Mouse (Mus musculus) heart, postnatal 14 days (tissue): Measurements from ENCODE around the gene Ptf1a. TPM values are rescaled to one million over a fixed set of nuclear protein-coding genes. Genes with fewer than 3 reads are reported as not detected.

Experiments used
- DNase-seq, 2 experiments: peaks; one replicate each; pipeline ENCODE4 v3.0.0; 2021 to 2022
- intact Hi-C: fragments of 180-260 bp; cut with DNase I; formaldehyde crosslinking; loops from one replicate; pipeline ENCODE4 v1.15.1; 2025
- long read RNA-seq, 2 experiments: library from polyadenylated mRNA; stranded (forward); transcript quantifications; one replicate each; pipeline ENCODE4 v2.0.0; 2021
- total RNA-seq, 2 experiments: library from RNA; stranded (reverse); gene quantifications; 2 replicates each; pipeline ENCODE4 v1.2.3; 2021

Gene Ptf1a
- total RNA-seq, result not detected
- long read RNA-seq, experiment 1, result 0 reads
- long read RNA-seq, experiment 2, result 0 reads

GRCm38 (mm10) chr2:19444931-19445831, at the start of gene Ptf1a:
Ptf1a (plus strand) TSS chr2:19445663.
- intact Hi-C loops, result no loop called here
- DNase-seq, result no peak

- intact Hi-C loops, result no loop called here
- no peak for DNase-seq
Observed at GRCm38 (mm10) chr2:19405409-19405808, 40.1 kb upstream of the Ptf1a start.

GRCm38 (mm10) chr2:19406531-19406930, 38.9 kb upstream of the Ptf1a start:
- intact Hi-C loops, result no loop called here
- no peak for DNase-seq

DNA sequence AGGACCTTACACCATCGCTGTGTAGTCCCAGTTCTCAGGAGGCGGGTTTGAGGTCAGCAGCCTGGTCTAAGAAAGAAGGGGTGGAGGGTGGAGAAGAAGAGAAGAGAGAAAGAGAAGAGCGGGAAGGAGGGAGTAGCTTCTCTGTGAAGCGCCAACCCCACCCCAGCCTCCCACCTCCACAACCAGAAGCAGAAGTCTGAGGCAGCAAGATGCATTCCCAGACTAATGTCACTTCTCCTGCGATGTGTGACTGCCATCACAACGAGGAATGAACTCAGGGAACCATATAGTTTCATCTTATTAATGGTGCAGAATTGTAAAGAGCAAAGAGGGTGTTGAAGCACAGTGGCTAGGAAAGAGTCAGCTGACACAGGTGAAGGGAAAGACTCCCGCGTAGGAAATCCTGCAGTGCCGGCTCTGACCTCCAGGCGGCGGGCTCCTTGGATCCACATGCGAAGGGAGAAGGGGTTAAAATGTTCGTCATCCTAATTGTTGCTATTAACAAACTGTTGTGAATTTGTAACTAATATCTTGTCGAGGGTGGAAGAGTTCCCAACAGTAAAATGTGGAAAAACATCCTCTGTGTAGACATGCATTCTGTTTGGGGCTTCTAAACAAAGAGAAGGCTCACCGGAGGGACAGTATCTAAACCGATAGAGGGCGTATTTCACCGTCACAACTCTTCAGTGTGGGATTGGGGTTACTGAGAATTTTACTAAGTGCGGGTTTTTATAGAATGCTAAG, 31.1 kb upstream of the Ptf1a start:
- intact Hi-C loops, result loop anchor here (1.0 to 10.0 kb wide), 3 partner anchors 105 to 1260 kb away; no protein-coding TSS in a partner anchor
- DNase-seq, result peak; percentile 50 to 73

DNA sequence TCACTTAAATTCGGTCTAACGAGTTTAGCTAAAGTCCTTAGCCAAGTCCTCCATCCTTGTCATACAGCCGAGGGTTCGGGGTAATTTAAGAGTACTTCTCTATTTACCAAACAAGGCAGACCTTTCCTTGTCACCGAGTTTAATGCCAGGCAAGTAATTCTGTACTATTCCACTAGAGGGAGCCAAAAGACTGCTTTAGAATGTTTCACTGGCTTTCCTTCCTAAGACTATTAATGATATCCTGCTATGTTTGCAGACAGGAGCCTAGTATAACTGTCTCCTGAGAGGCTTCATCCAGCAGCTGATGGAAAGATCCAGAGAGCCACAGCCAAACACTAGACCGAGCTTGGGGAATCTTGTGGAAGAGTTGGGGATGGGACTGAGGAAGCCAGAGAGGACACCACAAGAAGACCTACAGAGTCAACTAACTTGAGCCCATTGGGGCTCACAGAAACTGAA, 30.4 kb upstream of the Ptf1a start:
- peak in 1 of 2 experiments; percentile 58 for DNase-seq

GRCm38 (mm10) chr2:19416066-19416465, 29.4 kb upstream of the Ptf1a start:
- intact Hi-C loops, result loop anchor here (10.0 kb wide), 2 partner anchors 499 to 1259 kb away; no protein-coding TSS in a partner anchor
- no peak for DNase-seq

More for the DNA sequence above, 30.4 kb upstream of the Ptf1a start:
- intact Hi-C loops, result loop anchor here (10.0 kb wide), 2 partner anchors 500 to 1260 kb away; no protein-coding TSS in a partner anchor

GRCm38 (mm10) chr2:19419686-19420345, 25.6 kb upstream of the Ptf1a start:
- intact Hi-C loops, result loop anchor here (2.0 to 10.0 kb wide), 3 partner anchors 309 to 1255 kb away; no protein-coding TSS in a partner anchor
- DNase-seq, result no peak

DNA sequence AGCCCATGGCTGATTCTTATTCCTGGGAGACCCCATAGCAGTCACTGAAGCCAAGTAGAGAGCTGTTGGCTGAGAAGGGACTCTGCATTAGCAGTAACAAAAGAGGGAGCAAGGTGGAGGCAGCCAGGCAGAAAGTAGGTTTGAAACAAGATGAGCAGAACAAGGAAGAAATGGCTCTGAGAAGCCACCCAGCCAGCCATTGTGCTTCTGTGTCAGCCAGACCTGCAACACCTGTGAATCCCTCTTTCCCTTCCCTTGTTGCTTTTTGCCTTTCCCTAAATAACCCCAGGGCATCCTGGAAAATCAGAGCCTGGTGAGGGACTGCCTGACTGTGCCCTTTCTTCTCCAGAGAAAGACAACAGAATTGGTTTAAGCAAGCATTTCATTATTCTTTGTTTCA, 23.2 kb upstream of the Ptf1a start:
- intact Hi-C loops, result no loop called here
- DNase-seq, result no peak

GRCm38 (mm10) chr2:19423086-19423485, 22.4 kb upstream of the Ptf1a start:
- no peak for DNase-seq
- intact Hi-C loops, result no loop called here

- peak; percentile 42 to 67 for DNase-seq
- intact Hi-C loops, result no loop called here
Observed at GRCm38 (mm10) chr2:19429031-19429430, 16.4 kb upstream of the Ptf1a start.

DNA sequence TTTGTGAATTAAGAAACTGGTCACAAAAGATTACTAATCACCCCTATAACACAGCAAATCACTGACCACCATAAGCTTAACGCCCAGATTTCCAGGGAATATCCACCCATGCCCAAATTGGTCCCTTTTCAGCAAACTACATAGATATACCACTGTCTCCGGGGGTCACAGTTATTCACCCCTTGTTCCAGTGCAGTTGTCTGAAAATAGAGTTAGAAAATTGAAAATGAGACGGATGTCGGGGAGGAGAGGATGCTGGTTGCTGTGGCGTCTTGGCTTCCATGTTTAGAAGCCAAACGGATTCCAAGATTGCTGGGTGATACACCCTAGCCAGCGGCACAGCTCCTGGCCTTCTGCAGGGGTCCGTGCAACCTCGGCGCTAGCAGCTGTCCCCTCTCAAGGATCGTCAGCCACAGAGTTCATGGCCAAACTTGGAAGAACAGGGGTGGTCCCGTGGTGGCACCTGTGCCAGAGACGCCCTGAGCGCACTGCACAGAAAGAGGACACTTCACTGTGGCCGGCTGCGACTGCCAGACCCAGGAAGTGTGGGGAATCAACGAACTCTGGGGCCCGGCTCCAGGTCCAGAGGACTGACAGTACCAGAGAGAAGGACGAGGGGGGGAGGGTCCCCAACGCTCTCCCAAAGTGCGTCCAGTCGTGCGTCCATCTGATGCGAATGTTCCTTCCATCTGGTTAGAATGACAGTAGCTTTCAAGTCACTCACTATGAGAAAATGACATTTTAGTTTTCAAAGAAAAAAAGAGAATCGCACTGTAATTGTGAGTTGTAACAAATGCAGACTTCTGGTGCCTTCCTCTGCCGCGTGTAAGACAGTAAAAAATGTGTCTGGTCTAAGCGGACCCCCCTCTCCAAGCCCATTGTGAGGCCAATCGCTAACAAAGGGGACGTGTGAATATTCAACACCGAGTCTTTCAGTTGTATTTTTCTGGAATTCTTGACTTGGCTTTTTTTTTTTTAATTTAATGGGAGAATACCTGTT, 15.5 kb upstream of the Ptf1a start:
- DNase-seq, result no peak
- intact Hi-C loops, result no loop called here

DNA sequence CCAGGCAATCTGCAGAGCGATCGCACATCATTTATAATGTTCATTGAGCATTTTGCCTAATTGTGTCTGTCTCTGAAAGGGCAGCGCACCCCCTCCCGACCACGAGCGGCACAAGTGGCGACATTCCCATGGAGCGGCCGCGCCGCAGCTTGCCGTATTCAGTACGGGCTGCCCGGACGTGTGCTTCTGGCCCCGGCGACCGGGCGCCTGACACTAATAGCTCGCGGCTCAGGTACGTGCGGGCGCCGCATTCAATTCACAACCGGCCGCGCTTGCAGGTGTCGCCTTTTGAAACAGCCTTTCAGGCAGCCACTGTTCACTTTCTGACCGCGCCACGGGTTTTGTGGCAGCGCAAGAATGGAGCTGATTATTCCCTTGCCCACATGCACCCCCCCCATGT, 14.7 kb upstream of the Ptf1a start:
- intact Hi-C loops, result no loop called here
- no peak for DNase-seq

GRCm38 (mm10) chr2:19431186-19431585, 14.3 kb upstream of the Ptf1a start:
- intact Hi-C loops, result no loop called here
- no peak for DNase-seq

DNA sequence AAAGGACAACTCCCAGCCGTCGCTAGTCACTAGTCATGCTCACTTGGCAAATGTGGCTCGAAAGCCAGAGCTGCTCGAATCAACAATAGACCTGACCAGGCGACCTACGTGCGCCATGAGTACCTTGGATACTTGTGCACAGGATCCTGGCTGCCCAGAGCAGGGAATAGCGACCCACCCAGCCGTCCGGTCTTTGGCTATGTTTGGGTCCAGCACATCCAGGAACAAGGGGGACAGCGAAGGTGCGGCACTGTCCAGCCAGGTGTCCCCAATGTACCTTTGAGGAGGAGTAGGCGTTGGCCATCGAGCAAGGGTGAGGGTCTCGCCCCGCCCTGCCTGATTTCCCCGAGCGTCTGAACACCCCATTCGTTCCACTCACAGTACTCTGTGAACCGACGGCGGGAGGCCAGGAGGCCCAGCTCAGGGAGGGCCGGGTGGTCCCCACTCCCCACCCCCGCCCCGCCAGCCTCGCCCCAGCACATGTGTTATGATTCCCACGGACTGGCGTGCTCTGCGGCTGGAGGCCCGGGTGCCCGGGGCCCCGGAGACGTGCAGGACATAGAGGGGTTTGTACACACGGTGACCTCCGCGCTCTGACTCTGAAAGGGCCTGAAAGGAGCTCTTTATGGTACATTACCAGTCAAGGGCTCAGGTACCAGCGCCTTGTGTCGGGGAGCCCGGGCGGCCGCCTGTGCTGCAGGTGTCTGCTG, 13.7 kb upstream of the Ptf1a start:
- intact Hi-C loops, result no loop called here
- no peak for DNase-seq

DNA sequence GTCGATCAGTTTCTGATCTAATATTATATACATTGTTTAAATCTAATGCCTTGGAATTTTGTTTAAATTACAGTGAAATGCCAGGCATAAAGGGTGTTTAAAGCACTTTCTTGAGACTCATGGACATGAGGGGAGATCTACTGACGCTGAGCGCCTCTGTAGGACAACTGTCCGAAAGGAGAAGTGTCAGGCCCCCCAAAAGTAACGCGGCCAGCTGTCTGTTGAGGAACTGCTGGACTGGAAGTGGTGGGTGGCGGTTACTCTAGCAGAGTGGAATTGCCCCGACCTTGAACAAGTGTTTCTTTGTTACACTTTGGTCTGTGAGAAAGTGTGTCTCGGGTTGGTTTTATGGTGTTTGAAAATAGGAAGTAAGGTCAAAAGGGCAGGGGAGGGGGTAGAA, 1.1 kb upstream of the Ptf1a start:
- intact Hi-C loops, result no loop called here

DNA sequence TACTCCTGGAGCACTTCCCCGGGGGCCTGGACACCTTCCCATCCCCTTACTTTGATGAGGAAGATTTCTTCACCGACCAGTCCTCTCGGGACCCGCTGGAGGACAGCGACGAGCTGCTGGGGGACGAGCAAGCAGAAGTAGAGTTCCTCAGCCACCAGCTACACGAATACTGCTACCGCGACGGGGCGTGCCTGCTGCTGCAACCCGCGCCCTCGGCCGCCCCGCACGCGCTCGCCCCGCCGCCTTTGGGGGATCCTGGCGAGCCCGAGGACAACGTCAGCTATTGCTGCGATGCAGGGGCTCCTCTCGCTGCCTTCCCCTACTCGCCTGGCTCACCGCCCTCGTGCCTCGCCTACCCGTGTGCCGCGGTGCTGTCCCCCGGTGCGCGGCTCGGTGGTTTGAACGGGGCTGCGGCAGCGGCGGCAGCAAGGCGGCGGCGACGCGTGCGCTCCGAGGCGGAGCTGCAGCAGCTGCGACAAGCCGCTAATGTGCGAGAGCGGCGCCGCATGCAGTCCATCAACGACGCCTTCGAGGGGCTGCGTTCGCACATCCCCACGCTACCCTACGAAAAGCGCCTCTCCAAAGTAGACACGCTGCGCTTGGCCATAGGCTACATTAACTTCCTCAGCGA, 523 bp downstream of the Ptf1a start:
- DNase-seq, result no peak
- intact Hi-C loops, result no loop called here

More for the DNA sequence above, 1.1 kb upstream of the Ptf1a start:
- no peak for DNase-seq

GRCm38 (mm10) chr2:19446746-19447145, 1.3 kb downstream of the Ptf1a start:
- no peak for DNase-seq
- intact Hi-C loops, result no loop called here

- no peak for DNase-seq
- intact Hi-C loops, result no loop called here
Observed at GRCm38 (mm10) chr2:19448042-19448700, 2.7 kb downstream of the Ptf1a start.
